Mouse (Mus musculus) embryo, embryonic 11.5 days (tissue): ENCODE measurements around the gene Atp6v0e2.
"Not testable (repeated sequence)": the region's sequence is repeated elsewhere in the genome, so short reads cannot be mapped to it uniquely, and the experiment has no call there.

Experiments
- DNase-seq: peaks from one replicate; pipeline ENCODE4 v3.0.0-alpha.2; 2012; ENCODE audit warnings: low read depth, low spot score

Atp6v0e2 gene

DNA sequence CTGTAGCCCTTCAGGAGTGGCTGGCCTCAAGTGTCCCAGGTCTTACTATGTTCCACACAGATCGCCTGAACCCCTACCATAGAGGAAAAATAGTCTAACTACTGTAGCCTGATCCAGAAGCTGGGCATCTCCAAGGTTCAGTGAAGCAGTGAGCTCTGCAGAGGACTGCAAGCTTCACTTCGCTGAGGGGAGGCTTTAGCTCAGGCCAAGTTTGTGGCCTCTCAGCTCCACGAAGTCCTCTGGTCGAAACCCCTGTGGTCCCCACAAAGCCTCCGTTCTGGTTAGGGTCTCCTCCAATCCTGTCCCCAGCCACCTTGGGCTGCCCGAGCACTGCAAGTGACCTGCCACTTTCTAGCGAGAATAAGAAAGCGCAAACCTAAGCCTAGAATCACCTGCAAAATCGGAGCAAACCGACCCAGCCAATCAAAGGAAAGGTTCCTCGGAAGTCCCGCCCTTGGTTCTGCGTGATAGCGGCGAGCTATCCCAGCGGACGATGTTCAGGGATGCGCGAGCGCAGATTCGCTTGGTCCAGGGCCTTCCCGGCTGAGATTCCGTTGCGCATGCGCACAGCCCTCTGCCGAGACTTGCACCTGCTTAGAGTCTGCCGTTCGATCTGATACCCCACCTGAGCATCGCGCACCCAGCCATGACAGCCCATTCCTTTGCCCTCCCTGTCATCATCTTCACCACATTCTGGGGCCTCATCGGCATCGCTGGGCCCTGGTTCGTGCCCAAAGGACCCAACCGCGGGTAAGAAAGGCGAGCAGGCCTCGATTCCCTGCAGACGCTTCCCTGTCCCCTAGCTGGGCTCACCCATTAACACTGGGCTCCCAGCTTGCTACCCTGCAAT is at the start of gene Atp6v0e2:
Gene Atp6v0e2, plus strand, starts transcription at position 511 of the 850 bp plus-strand sequence.
- DNase-seq = peak; percentile 78

DNA sequence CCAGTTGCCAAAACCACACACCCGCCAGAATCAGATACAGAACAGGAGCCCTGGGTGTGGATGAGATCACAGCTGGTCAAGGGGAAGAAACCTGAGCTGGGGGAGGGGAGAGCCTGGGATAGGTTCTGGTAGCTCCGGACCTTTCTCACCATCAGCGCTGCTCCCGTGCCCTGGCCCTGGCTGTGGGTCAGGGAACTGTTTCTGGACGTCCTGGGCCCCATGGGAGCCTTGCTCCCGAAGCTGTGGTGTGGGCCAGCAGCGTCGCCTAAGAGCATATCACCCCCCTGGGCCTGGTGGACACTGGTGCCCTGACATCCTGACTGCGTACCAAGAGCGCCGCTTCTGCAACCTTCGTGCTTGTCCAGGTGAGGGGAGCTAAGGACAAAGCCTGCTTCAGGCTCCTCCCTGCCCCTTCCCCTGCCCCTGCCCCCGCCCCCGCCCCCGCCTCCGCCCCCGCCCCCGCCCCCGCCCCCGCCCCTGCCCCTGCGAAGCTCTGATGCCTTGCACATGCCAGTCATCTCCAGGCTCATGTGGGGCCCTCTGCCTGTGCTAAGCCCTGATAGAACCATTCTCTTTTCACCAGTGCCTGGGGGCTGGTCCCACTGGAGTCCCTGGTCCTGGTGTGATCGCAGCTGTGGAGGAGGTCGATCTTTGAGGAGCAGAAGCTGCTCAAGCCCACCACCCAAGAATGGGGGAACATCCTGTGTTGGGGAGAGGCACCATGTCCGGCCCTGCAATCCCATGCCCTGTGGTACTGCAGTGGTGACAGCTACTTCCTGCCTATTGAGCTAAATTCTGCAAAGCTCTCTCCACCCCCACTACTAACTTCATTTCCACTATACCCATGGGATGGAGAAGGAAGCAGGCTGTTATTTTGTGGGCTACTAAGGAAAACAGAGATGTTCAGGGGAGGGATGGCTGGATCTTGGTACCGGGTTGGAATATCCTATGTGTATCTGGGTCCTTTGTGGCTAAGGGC is 49.4 kb upstream of the Atp6v0e2 start:
- DNase-seq = no peak

DNA sequence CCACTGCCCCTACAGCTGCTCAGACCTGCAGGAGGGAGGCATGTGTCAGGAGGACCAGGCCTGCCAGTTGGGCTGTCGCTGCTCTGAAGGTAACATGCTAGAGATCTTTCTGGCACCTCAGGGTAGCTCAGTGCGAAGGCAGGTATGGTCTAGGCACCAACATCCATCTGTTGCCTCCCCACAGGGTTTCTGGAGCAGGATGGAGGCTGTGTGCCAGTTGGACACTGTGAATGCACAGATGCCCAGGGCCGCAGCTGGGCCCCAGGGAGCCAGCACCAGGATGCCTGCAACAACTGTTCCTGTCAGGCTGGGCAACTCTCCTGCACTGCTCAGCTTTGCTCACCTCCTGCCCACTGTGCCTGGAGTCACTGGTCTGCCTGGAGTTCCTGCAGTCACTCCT is 47.7 kb upstream of the Atp6v0e2 start:
- DNase-seq = no peak

DNA sequence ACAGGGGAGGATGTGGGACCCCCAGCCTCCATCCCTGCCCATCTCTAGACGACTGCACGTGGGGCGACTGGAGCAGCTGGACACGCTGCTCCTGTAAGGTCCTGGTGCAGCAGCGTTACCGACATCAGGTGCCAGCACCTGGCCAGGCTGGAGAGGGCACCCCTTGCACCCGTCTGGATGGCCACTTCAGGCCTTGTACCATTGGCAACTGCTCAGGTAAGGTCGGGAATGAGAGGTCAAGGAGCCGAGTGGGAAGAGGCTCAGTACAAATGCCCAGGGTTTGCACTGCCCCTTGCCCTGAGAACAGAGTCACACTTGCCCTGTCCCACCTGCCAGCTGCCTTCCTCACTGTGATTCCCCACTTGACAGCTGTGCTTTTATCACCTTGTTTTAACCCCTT is 46.1 kb upstream of the Atp6v0e2 start:
- no peak for DNase-seq

DNA sequence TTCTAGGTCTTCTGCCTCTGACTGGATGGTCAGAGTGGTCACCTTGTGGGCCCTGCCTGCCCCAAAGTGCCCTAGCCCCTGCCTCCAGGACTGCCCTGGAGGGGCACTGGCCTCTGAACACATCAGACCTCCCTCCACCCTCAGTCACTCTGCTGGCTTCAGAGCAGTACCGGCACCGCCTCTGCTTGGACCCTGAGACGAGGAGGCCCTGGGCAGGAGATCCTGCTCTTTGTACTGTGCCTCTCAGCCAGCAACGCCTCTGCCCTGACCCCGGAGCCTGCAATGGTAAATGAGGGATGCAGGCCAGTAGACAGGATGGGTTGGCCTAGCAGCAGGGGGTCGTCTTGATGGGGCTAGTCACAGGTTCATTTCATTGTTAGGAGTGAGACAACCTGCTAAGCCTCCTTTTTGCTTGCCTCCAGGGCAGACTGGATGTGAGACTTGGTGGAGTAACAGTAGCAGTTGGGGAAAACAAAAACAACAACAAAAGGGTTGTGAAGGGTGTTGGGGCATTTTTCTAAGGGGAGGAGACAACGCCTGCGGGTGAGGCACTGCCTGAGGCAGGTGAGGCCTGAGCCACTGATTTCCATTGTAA is 44.2 kb upstream of the Atp6v0e2 start:
- DNase-seq = no peak

DNA sequence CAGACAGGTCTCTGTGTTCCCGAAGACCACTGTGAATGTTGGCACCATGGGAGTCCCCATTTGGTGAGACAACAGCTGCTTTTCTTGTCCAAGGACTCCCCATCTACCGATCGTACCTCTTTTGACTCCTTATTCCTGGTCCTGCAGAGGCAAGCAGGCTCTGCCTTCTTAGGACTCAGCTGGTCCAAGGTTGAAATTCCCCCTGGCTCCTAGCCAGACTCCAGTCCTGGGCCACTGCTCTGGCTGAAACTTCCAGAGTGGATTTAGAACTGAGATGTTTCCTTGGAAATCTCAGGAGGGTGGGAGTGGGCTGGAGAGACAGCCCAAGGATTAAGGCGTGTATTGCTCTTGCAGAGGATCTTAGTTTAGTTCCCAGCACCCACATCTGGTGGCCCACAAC is 39.9 kb upstream of the Atp6v0e2 start:
- no peak for DNase-seq

DNA sequence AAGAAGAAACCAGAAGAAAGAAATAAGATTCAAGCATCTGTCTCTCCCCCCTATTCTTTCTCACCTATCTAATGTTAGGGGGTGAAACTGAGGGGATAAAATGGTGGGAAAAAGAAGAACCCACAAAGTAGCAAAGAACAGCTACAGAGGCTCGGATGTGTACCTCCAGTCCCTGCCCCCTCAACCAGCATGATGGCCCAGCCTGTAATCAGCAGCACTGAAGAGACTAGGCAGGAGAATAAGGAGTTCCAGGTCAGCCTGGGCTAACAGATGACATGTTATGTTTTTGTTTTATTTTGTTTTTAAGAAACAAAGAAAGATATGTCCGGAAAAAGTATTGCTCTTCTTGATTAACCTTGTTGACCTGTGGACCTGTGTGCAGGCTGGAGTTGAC is 33.6 kb upstream of the Atp6v0e2 start:
- no peak for DNase-seq

DNA sequence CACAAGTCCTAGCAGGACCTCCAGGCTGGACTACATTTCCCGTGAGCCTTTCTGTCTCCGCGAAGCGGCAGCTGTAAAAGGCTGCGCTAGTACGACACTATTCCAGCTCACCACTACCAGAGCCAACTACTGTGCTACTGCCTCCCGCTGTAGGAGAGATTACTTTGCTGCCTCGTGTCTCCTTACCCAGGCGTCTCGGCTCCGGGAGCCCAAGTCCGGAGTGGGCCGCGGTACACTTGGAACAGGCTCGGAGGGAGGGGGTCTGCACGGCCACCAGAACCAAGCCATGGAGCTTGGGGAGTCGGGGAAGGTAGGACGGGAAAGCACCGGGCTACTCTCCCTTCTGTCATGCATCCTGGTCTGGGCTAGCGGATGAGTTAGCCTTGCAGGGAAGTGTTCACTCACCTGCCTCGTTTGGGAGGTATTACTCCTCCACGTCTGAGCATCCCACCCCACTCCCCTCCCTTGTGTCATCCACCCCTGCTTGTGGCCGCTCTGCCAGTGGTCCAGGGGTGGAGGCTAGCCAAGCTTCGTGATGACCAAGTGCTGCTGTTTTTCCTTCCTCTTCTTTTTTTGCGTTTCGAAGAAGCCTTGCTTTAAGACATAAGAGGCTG is 33.1 kb upstream of the Atp6v0e2 start:
- DNase-seq = peak; percentile 57

DNA sequence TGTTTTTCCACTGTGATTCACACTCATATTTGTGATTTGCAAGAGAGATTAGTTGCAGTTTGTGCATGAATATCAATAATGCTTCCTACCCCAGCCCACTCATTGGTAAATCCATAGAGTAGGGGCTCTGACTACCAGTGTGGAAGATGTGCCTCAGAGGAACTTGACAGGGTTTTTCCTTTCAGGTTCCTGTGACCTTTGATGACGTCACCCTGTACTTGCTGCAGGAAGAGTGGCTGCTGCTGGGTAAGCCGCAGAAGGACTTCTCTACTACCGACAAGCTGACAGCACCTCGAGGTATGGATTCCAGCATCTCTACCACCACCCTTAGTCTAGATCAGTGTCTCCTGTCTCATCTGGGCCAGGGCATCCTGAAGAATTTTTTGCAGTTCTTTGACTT is 29.3 kb upstream of the Atp6v0e2 start:
- no peak for DNase-seq

DNA sequence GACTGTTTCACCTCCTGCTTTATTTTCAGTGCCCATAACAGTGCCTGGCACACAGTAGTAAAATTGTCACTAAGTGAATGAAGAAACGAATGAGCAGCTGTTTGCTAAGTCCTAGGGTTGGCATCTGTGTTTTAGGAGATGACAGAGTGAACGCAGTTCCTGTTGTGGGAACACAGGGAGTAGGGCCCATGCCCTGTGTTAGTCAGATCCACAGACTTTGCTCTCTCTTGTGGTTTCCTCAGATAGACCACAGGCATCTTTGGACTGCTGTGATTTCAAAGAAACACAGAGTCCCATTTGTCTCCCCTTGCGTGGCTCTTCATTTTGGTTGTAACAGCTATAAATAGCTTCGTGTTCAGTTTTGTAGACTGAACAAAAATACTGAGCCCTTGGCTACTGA is 27.0 kb upstream of the Atp6v0e2 start:
- no peak for DNase-seq

DNA sequence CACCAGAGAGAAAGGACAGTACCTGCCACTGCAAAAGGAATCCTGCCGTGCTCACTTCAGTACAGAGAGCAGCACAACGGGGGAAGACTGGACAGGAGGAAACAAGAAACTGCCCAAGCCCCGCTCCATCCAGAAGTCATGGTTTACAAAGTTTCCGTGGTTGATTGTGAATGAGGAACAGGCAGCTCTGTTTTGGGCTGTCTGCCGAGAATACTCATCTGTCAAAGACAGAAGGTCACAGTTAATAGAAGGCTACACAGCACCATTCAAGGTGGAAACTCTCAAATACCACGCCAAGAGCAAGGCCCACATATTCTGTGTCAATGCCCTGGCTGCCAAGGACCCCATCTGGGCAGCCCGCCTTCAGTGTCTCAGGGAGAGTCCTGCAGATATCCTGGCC is 25.6 kb upstream of the Atp6v0e2 start:
- DNase-seq = no peak

DNA sequence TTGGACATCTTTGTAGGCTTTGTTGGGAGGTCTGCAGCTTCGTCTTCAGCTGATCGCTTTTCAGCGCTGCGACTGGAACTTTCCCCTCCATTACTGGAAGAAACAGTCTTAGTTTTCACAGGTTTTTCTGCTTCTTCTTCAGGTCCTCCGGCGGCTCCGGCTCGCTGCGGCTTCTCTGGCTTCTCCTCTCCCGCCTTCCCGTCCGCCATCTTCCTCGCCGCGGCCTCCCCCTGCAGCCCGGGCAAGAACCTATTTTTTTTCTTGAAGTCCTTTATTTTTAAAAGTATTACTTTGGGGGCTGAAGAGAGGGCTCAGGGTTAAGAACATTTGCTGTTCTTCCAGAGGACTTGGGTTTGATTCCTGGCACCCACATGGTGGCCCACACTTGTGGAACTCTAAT is 12.5 kb upstream of the Atp6v0e2 start:
- not testable (repeated sequence) for DNase-seq

DNA sequence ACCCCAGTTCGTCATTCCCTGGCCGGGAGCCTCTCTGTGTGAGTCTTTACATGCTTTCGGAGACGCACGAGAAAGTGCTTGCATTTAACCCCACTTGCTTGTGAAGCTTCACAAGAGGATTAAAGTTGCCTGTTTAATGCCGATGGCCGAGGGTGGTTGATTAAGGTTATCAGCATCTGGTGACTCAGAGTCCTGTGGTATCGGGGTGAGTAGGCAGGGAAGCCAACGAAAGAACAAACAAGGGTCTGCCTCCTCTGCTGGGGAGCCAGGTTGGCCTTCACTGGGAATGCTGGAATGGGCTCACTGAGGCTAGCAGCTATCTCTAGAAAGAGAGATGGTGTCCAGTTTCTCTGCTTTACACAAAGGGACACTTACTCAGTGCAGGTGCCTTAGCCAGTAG is 9.5 kb upstream of the Atp6v0e2 start:
- no peak for DNase-seq

DNA sequence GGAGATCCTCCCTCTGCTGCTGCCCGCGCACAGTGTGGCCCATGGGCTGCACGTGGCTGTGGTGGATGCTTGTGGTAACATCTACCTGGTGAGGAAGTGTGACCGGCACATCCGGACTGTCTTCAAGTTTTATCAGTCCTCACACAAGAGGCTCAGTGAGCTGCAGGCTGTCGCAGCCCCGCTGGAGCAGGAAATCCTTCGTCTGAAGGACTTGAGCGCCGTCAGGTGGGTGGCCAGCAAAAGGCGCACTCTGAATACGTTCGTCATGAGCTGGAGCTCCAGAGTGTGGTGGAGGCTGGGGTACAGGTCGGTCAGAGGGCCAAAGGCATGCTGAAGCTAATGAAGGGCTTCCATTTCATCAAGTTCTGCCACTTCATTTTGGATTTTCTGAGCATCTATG is 8.2 kb upstream of the Atp6v0e2 start:
- no peak for DNase-seq

DNA sequence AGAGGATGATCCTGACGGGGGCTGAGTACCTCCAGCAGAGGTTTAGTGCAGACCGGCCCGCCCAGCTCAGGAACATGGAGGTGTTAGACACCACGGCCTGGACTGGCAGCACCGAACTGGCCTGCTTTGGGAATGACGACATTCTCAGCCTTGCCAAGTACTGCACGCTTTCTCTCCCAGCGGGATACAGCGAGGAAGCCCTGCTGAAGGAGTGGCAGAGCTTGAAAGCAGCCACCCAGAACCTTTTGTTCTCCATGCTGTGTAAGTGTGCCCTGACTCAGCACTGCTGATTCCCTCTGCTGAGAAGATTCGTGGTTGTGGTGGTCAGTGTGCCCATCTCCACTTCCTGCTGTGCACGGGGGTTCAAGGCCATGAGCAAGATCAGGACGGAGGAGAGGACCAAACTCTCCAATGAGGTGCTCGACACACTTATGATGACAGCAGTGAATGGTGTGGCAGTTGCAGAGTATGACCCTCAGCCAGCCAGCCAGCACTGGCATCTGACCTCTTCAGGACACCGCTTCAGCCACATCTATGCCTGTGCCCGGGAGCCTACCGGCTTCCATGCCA is 7.5 kb upstream of the Atp6v0e2 start:
- DNase-seq = no peak

DNA sequence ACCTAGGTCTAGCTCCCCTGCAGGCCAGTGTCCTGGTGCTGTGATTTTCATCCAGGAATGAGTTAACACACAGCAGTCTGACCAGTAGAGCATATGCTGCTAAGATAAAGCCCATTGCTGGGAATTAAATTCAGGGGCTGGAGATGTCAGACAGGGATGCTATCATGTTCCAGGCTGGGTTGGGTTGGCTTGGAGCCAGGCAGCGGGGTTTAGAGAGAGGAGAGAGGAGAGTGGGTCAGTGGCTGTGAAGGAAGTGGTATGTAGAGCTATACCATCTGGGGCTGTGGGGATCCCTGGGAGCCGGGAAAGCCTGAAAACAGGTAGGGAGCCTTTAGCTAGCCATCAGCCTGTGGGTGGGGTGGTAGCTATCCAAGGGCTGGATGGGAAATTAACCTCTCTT is 6.6 kb upstream of the Atp6v0e2 start:
- no peak for DNase-seq

DNA sequence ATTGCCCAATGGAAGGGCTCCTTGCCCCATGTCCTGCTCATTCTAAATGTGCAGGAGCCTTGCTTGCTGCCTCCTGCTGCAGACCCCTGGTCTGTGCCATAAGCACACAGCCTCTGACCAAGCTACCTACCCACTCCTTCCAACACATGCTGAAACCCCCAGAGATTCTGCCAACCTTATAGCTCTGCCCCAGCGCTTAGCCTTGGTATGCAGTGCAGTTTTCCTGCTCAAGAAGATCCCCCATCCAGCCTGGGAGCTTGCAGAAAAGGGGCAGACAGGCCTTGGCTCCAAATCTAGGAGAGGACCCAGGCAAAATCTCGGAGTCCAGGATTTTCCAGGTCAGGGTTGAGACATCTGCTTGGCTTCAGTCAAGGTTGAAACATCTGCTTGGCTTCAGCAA is 3.9 kb upstream of the Atp6v0e2 start:
- DNase-seq = no peak

DNA sequence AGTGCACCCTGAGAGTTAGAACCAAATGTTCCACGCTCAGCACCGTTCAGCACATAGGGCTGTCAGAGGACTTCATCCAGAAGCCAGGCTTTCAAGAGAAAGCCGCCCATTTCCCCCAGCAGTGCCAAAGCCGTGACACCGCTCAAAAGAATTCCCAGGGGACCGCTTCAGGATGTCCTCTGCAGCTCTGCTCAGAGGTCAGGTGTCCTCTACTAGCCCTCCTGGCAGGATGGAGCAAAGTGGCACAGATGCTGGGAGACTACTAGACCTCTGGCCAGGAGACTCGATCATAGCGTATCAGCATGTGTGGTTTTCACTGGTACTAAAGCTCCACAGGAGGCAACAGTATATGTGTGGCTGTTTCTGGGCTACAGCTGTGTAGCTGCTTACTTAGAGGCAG is 2.5 kb upstream of the Atp6v0e2 start:
- DNase-seq = no peak

DNA sequence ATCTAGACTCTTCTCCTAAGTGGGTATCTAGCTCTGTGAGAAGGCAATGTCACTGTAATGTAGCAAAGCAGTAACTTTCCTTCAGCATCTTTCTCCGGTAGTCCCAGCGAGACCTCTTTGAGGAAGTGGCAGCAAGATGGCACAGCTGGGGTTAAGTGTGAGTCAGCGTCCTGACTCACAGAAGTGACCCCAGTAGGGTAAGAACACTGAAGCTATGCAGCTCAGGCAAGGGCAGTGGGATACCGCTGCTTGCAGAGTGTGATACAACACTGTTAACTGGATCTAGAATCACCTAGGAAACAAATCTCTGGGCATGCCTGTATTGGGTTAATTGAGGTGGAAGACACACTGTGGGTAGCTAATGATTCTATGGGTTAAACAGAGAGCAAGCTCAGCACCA is 1.3 kb upstream of the Atp6v0e2 start:
- no peak for DNase-seq

DNA sequence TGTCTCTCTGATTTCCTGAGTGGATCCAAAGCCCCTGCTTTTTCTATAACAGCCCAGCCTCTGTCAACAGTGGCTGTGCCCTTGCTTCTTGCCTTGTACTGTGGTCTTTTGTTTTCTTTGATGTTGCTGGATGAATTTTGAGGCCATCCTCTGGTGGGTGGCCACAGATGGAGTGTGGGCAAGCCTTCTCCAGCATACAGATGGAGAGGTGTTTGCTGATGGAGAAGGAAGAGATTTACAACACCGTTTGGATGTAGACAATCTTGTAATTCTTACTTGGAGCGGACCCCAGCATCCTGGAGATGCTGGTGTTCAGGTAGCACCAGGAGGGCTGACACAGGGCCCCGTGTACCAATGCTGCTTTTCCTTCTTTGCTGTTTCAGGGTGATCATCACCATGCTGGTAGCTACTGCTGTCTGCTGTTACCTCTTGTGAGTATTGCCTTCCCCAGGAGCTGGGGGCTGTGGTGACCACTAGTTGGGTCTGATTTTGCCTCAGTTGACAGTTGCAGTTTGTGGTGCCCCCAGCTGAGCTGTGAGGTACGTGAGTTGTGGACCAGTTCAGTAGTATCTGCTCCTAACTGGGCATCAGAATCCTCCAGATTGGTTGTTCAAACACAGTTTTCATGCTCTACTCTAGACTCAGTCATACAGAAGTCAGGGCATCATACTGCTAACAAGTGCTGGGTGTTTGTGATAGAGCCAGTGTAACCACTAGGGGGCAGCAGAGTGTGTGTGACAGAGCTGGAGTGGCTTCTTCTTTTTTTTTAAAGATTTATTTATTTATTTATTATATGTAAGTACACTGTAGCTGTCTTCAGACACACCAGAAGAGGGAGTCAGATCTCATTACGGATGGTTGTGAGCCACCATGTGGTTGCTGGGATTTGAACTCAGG is 1.7 kb downstream of the Atp6v0e2 start:
- DNase-seq = peak; percentile 62
